Mouse (Mus musculus): ENCODE measurements around the gene Mgea5. TPM values are rescaled to one million over a fixed set of nuclear protein-coding genes. Genes with fewer than 3 reads are reported as not detected.

Mgea5 gene
- total and polyA plus RNA-seq, 3 experiments: 66.4 to 69.8 (median 69.4) TPM

GRCm38 (mm10) chr19:45758671-45759070, 25.0 kb downstream of the Mgea5 start:
- no peak for TF ChIP-seq KAT2A (IDR thresholded peaks at IDR 0.05; ENCODE audit: insufficient replicate concordance, low read length)
- no peak for TF ChIP-seq ZC3H11A (IDR thresholded peaks at IDR 0.05; ENCODE audit: low read depth, low read length)
- TF ChIP-seq RAD21 (IDR thresholded peaks at IDR 0.05; ENCODE audit: low read depth, low read length): no peak
- TF ChIP-seq CHD2 (IDR thresholded peaks at IDR 0.05; ENCODE audit: low read length): no peak
- no peak for TF ChIP-seq TBP (conservative IDR thresholded peaks at IDR 0.05; ENCODE audit: low read depth, low read length)
- no peak for TF ChIP-seq MYC (IDR thresholded peaks at IDR 0.05; ENCODE audit: low read depth, low read length)
- no peak for TF ChIP-seq USF1 (IDR thresholded peaks at IDR 0.05; ENCODE audit: low read depth, low read length)
- no peak for TF ChIP-seq ZNF384 (IDR thresholded peaks at IDR 0.05; ENCODE audit: low read depth, low read length)
- TF ChIP-seq MAZ (IDR thresholded peaks at IDR 0.05; ENCODE audit: low read depth, low read length): no peak
- no peak for TF ChIP-seq MAFK (IDR thresholded peaks at IDR 0.05; ENCODE audit: insufficient replicate concordance, low read length)
- no peak for TF ChIP-seq MEF2A (IDR thresholded peaks at IDR 0.05; ENCODE audit: borderline replicate concordance, low read depth, low read length)
- no peak for TF ChIP-seq NELFE (IDR thresholded peaks at IDR 0.05; ENCODE audit: low read depth, low read length)
- no peak for TF ChIP-seq UBTF (IDR thresholded peaks at IDR 0.05; ENCODE audit: low read depth, low read length)
- H3K27me3 ChIP-seq (replicated peaks): no peaks in the 10 kb centered on the region
- H3K4me2 ChIP-seq (ENCODE audit: insufficient read depth, low read depth, poor library complexity, severe bottlenecking): no peak overlapping the region
- H3K4me1 ChIP-seq (ENCODE audit: control insufficient read depth in 1 of 2, insufficient read depth in 2 of 2): no peaks in the 10 kb centered on the region
- H3K9me3 ChIP-seq (replicated peaks; ENCODE audit: low read length): no peaks in the 10 kb centered on the region
- H3K36me3 ChIP-seq (replicated peaks in 1 of 2; ENCODE audit: control insufficient read depth in 1 of 2, insufficient read depth in 1 of 2, low read length in 1 of 2): peaks cover 80 to 92% of the 10 kb centered on the region in 2 experiments
- in situ Hi-C loops (cut with MboI; ENCODE audit: low pct_ligation_motif_present, low pct_unique_long_range_greater_than_20kb, low sequenced_read_pairs): no loop called here
- peaks cover 5% of the 10 kb centered on the region; the same call in 1 of the 2 replicates for H3K79me2 ChIP-seq (replicated peaks; ENCODE audit: control insufficient read depth, extremely low read depth, insufficient read depth, poor library complexity, severe bottlenecking)
- DNase-seq (ENCODE audit: extremely low read depth): no peak
- no peak overlapping the region for H3K9ac ChIP-seq (ENCODE audit: insufficient read depth, low read depth)
- H3K27ac ChIP-seq (ENCODE audit: insufficient read depth, low read depth): no peak overlapping the region
- H3K4me3 ChIP-seq (replicated peaks in 1 of 3; ENCODE audit: low read depth in 2 of 3, low read length in 2 of 3, poor library complexity in 1 of 3): no peak overlapping the region
- dilution Hi-C loops (cut with MboI; ENCODE audit: extremely low pct_ligation_motif_present, extremely low pct_unique_long_range_greater_than_20kb, low sequenced_read_pairs): no loop called here

GRCm38 (mm10) chr19:45753551-45753950, 30.1 kb downstream of the Mgea5 start:
- no peaks in the 10 kb centered on the region for H3K9me3 ChIP-seq (replicated peaks; ENCODE audit: low read length)
- peaks cover 3 to 24% of the 10 kb centered on the region in 2 experiments; a peak in 3 of 4 replicates for H3K4me1 ChIP-seq (ENCODE audit: control insufficient read depth in 1 of 2, insufficient read depth in 2 of 2)
- no peak overlapping the region for H3K9ac ChIP-seq (ENCODE audit: insufficient read depth, low read depth)
- in situ Hi-C loops (cut with MboI; ENCODE audit: low pct_ligation_motif_present, low pct_unique_long_range_greater_than_20kb, low sequenced_read_pairs) (no loop called here), dilution Hi-C loops (cut with MboI; ENCODE audit: extremely low pct_ligation_motif_present, extremely low pct_unique_long_range_greater_than_20kb, low sequenced_read_pairs) (no loop called here)
- H3K27me3 ChIP-seq (replicated peaks): no peaks in the 10 kb centered on the region
- no peak for TF ChIP-seq E2F4 (IDR thresholded peaks at IDR 0.05; ENCODE audit: insufficient replicate concordance, low read depth, low read length)
- no peak for TF ChIP-seq ZMIZ1 (IDR thresholded peaks at IDR 0.05; ENCODE audit: low read depth, low read length)
- TF ChIP-seq ZC3H11A (IDR thresholded peaks at IDR 0.05; ENCODE audit: low read depth, low read length): no peak
- TF ChIP-seq HCFC1 (IDR thresholded peaks at IDR 0.05; ENCODE audit: low read depth, low read length): no peak
- no peak for TF ChIP-seq JUN (IDR thresholded peaks at IDR 0.05; ENCODE audit: insufficient read depth, low read depth, low read length)
- TF ChIP-seq MAX (IDR thresholded peaks at IDR 0.05; ENCODE audit: low read length): no peak
- H3K79me2 ChIP-seq (replicated peaks; ENCODE audit: control insufficient read depth, extremely low read depth, insufficient read depth, poor library complexity, severe bottlenecking): peaks cover 3% of the 10 kb centered on the region; the same call in 1 of the 2 replicates
- H3K4me3 ChIP-seq (replicated peaks in 1 of 3; ENCODE audit: low read depth in 2 of 3, low read length in 2 of 3, poor library complexity in 1 of 3): no peak overlapping the region
- H3K36me3 ChIP-seq (replicated peaks in 1 of 2; ENCODE audit: control insufficient read depth in 1 of 2, insufficient read depth in 1 of 2, low read length in 1 of 2): peaks cover 54 to 73% of the 10 kb centered on the region in 2 experiments
- no peak overlapping the region for H3K27ac ChIP-seq (ENCODE audit: insufficient read depth, low read depth)
- no peak overlapping the region for H3K4me2 ChIP-seq (ENCODE audit: insufficient read depth, low read depth, poor library complexity, severe bottlenecking)
- no peak for DNase-seq (ENCODE audit: extremely low read depth)

All from CH12.LX (cell line).